Mouse (Mus musculus) MEL (cell line): Measurements from ENCODE around the gene Ranbp17. TPM values are rescaled to one million over a fixed set of nuclear protein-coding genes. Genes with fewer than 3 reads are reported as not detected.

ENCODE experiments used
- DNase-seq: peaks from one replicate; pipeline ENCODE4 v3.0.0; 2011; ENCODE audit warnings: low read depth, low spot score
- H3K27ac ChIP-seq: 2 replicates; pipeline ENCODE4 v1.5.1; 2012; ENCODE audit warnings: low read depth, mild to moderate bottlenecking, control low read depth, low read length, moderate library complexity; ENCODE audit not compliant: control insufficient read depth
- H3K27me3 ChIP-seq, 2 experiments: fragments of 150-350 bp in 1 of 2; sonication (generic) in 1 of 2; 2 replicates each; pipeline ENCODE4 v1.6.1; 2012; ENCODE audit warnings: low read length in 2 of 2, mild to moderate bottlenecking in 2 of 2, improper control_type of control experiment in 1 of 2, moderate library complexity in 1 of 2; ENCODE audit not compliant: insufficient read depth in 2 of 2, control insufficient read depth in 1 of 2
- H3K36me3 ChIP-seq, 2 experiments: 2 replicates each; pipeline ENCODE4 v1.6.1; 2012 to 2014; ENCODE audit warnings: low read length in 2 of 2, improper control_type of control experiment in 1 of 2, inconsistent platforms in 1 of 2, mild to moderate bottlenecking in 1 of 2; ENCODE audit not compliant: insufficient read depth in 2 of 2, control insufficient read depth in 1 of 2
- H3K4me1 ChIP-seq, 2 experiments: fragments of 150-350 bp in 1 of 2; sonication (generic) in 1 of 2; 2 replicates each; pipeline ENCODE4 v1.6.1; 2012; ENCODE audit warnings: low read length in 2 of 2, improper control_type of control experiment in 1 of 2, mild to moderate bottlenecking in 1 of 2; ENCODE audit not compliant: insufficient read depth in 2 of 2, control insufficient read depth in 1 of 2
- H3K4me3 ChIP-seq, 2 experiments: fragments of 150-350 bp in 1 of 2; sonication (generic) in 1 of 2; 2 replicates each; pipeline ENCODE4 v1.5.1; 2012; ENCODE audit warnings: low read depth in 2 of 2, low read length in 2 of 2, mild to moderate bottlenecking in 2 of 2, moderate library complexity in 2 of 2, control low read depth in 1 of 2, improper control_type of control experiment in 1 of 2; ENCODE audit not compliant: control insufficient read depth in 1 of 2, insufficient read depth in 1 of 2
- H3K79me2 ChIP-seq: 2 replicates; pipeline ENCODE4 v1.6.1; 2012; ENCODE audit warnings: mild to moderate bottlenecking, low read length, moderate library complexity; ENCODE audit not compliant: control insufficient read depth, poor library complexity, insufficient read depth
- H3K9ac ChIP-seq: 2 replicates; pipeline ENCODE4 v1.6.1; 2012; ENCODE audit warnings: low read depth, mild to moderate bottlenecking, control low read depth, low read length, moderate library complexity; ENCODE audit not compliant: control insufficient read depth, poor library complexity, severe bottlenecking
- H3K9me3 ChIP-seq: fragments of 150-350 bp; sonication (generic); replicated peaks from 2 replicates; pipeline ENCODE4 v1.6.1; 2012; ENCODE audit warnings: mild to moderate bottlenecking, low read length, improper control_type of control experiment, moderate library complexity; ENCODE audit not compliant: insufficient read depth
- BHLHE40 ChIP-seq: IDR thresholded peaks from 2 replicates; pipeline ENCODE4 v1.6.1; 2012; ENCODE audit warnings: low read depth, mild to moderate bottlenecking, inconsistent platforms, low read length, improper control_type of control experiment, borderline replicate concordance
- CHD1 ChIP-seq: IDR thresholded peaks from 2 replicates; pipeline ENCODE4 v1.6.1; 2012; ENCODE audit warnings: low read depth, mild to moderate bottlenecking, inconsistent platforms, low read length, improper control_type of control experiment
- CHD2 ChIP-seq: IDR thresholded peaks from 2 replicates; pipeline ENCODE4 v1.6.1; 2011; ENCODE audit warnings: low read length, improper control_type of control experiment
- CTCF ChIP-seq, 3 experiments: IDR thresholded peaks in 2 of 3; conservative IDR thresholded peaks in 1 of 3; 2 replicates each; pipeline ENCODE4 v1.5.1; 2011 to 2012; ENCODE audit warnings: low read length in 3 of 3, low read depth in 2 of 3, mild to moderate bottlenecking in 2 of 3, improper control_type of control experiment in 1 of 3, inconsistent platforms in 1 of 3, mixed read lengths in 1 of 3, moderate library complexity in 1 of 3; ENCODE audit not compliant: control insufficient read depth in 1 of 3, insufficient read depth in 1 of 3, poor library complexity in 1 of 3, severe bottlenecking in 1 of 3
- ELF1 ChIP-seq: IDR thresholded peaks from 2 replicates; pipeline ENCODE4 v1.6.1; 2014; ENCODE audit warnings: low read depth, mild to moderate bottlenecking, inconsistent platforms, low read length, improper control_type of control experiment, moderate library complexity
- EP300 ChIP-seq, 2 experiments: IDR thresholded peaks; 2 replicates each; pipeline ENCODE4 v1.6.1; 2011; ENCODE audit warnings: improper control_type of control experiment in 2 of 2, low read length in 2 of 2, low read depth in 1 of 2, mild to moderate bottlenecking in 1 of 2
- ETS1 ChIP-seq: IDR thresholded peaks from 2 replicates; pipeline ENCODE4 v1.6.1; 2012; ENCODE audit warnings: low read depth, mild to moderate bottlenecking, inconsistent platforms, low read length, improper control_type of control experiment, moderate library complexity
- GABPA ChIP-seq: IDR thresholded peaks from 2 replicates; pipeline ENCODE4 v1.6.1; 2012; ENCODE audit warnings: low read depth, mild to moderate bottlenecking, inconsistent platforms, low read length, improper control_type of control experiment, moderate library complexity
- GATA1 ChIP-seq: IDR thresholded peaks from 2 replicates; pipeline ENCODE4 v1.6.1; 2011; ENCODE audit warnings: low read depth, low read length, improper control_type of control experiment
- KAT2A ChIP-seq: conservative IDR thresholded peaks from 2 replicates; pipeline ENCODE4 v1.6.1; 2012; ENCODE audit warnings: low read depth, low read length, improper control_type of control experiment, inconsistent platforms
- MAFK ChIP-seq: IDR thresholded peaks from 2 replicates; pipeline ENCODE4 v1.6.1; 2011; ENCODE audit warnings: low read depth, mild to moderate bottlenecking, low read length, improper control_type of control experiment, borderline replicate concordance
- MAX ChIP-seq: IDR thresholded peaks from 2 replicates; pipeline ENCODE4 v1.6.1; 2011; ENCODE audit warnings: low read length, improper control_type of control experiment
- MAZ ChIP-seq: IDR thresholded peaks from 2 replicates; pipeline ENCODE4 v1.6.1; 2012; ENCODE audit warnings: low read depth, mild to moderate bottlenecking, inconsistent platforms, low read length, improper control_type of control experiment
- MEF2A ChIP-seq: IDR thresholded peaks from 2 replicates; pipeline ENCODE4 v1.6.1; 2014; ENCODE audit warnings: low read depth, mild to moderate bottlenecking, inconsistent platforms, low read length, improper control_type of control experiment; ENCODE audit not compliant: poor library complexity, insufficient replicate concordance, severe bottlenecking; ENCODE audit errors: extremely low read depth
- MXI1 ChIP-seq: IDR thresholded peaks from 2 replicates; pipeline ENCODE4 v1.6.1; 2011; ENCODE audit warnings: mild to moderate bottlenecking, low read depth, low read length, improper control_type of control experiment
- MYB ChIP-seq: IDR thresholded peaks from 2 replicates; pipeline ENCODE4 v1.6.1; 2011; ENCODE audit warnings: mild to moderate bottlenecking, low read depth, low read length, improper control_type of control experiment
- MYC ChIP-seq: IDR thresholded peaks from 2 replicates; pipeline ENCODE4 v1.6.1; 2011; ENCODE audit warnings: low read depth, mild to moderate bottlenecking, low read length, improper control_type of control experiment, moderate library complexity
- NELFE ChIP-seq: IDR thresholded peaks from 2 replicates; pipeline ENCODE4 v1.6.1; 2011; ENCODE audit warnings: low read depth, low read length, improper control_type of control experiment
- POLR2A ChIP-seq, 2 experiments: IDR thresholded peaks; 2 replicates each; pipeline ENCODE4 v1.6.1; 2011 to 2012; ENCODE audit warnings: low read length in 2 of 2, mild to moderate bottlenecking in 2 of 2, control low read depth in 1 of 2, improper control_type of control experiment in 1 of 2, low read depth in 1 of 2, moderate library complexity in 1 of 2; ENCODE audit not compliant: control insufficient read depth in 1 of 2, insufficient read depth in 1 of 2, poor library complexity in 1 of 2
- POLR2AphosphoS5 ChIP-seq: IDR thresholded peaks from 2 replicates; pipeline ENCODE4 v1.6.1; 2012; ENCODE audit warnings: low read depth, borderline replicate concordance, mild to moderate bottlenecking, inconsistent platforms, low read length, moderate library complexity, mixed read lengths
- RAD21 ChIP-seq: IDR thresholded peaks from 2 replicates; pipeline ENCODE4 v1.6.1; 2011; ENCODE audit warnings: mild to moderate bottlenecking, low read depth, low read length, improper control_type of control experiment
- RCOR1 ChIP-seq: IDR thresholded peaks from 2 replicates; pipeline ENCODE4 v1.6.1; 2012; ENCODE audit warnings: low read depth, mild to moderate bottlenecking, inconsistent platforms, low read length, improper control_type of control experiment
- SIN3A ChIP-seq: IDR thresholded peaks from 2 replicates; pipeline ENCODE4 v1.6.1; 2012; ENCODE audit warnings: low read length, improper control_type of control experiment, inconsistent platforms
- SMC3 ChIP-seq: IDR thresholded peaks from 2 replicates; pipeline ENCODE4 v1.6.1; 2011; ENCODE audit warnings: low read depth, low read length, improper control_type of control experiment
- TBP ChIP-seq: IDR thresholded peaks from 2 replicates; pipeline ENCODE4 v1.8.0; 2011; ENCODE audit warnings: low read depth, low read length, improper control_type of control experiment
- TCF12 ChIP-seq: IDR thresholded peaks from 2 replicates; pipeline ENCODE4 v1.6.1; 2014; ENCODE audit warnings: low read depth, mild to moderate bottlenecking, inconsistent platforms, low read length, improper control_type of control experiment, moderate library complexity
- UBTF ChIP-seq: IDR thresholded peaks from 2 replicates; pipeline ENCODE4 v1.6.1; 2012; ENCODE audit warnings: low read depth, mild to moderate bottlenecking, inconsistent platforms, low read length, improper control_type of control experiment, moderate library complexity, borderline replicate concordance; ENCODE audit not compliant: insufficient read depth
- ZC3H11A ChIP-seq: IDR thresholded peaks from 2 replicates; pipeline ENCODE4 v1.6.1; 2012; ENCODE audit warnings: low read depth, mild to moderate bottlenecking, inconsistent platforms, low read length, improper control_type of control experiment
- ZKSCAN1 ChIP-seq: IDR thresholded peaks from 2 replicates; pipeline ENCODE4 v1.6.1; 2012; ENCODE audit warnings: low read depth, mild to moderate bottlenecking, inconsistent platforms, low read length, improper control_type of control experiment, moderate library complexity
- polyA plus RNA-seq, 2 experiments: library from polyadenylated mRNA; stranded (reverse) in 1 of 2; unstranded in 1 of 2; fragments of >175 nt in 1 of 2; fragments of >200 nt in 1 of 2; gene quantifications; 2 replicates each; pipeline versions ENCODE4 v1.2.1 to v1.2.4; 2012; ENCODE audit warnings: low replicate concordance in 2 of 2, low read depth in 1 of 2; ENCODE audit not compliant: insufficient read length in 2 of 2, insufficient read depth in 1 of 2, missing spikeins in 1 of 2
- total RNA-seq: library from RNA; depleted of rRNA; stranded (reverse); fragments of 300-350 nt; gene quantifications from 2 replicates; pipeline ENCODE4 v1.2.3, GENCODE M21; 2012

Ranbp17 gene
- total and polyA plus RNA-seq, 3 experiments = not detected

DNA sequence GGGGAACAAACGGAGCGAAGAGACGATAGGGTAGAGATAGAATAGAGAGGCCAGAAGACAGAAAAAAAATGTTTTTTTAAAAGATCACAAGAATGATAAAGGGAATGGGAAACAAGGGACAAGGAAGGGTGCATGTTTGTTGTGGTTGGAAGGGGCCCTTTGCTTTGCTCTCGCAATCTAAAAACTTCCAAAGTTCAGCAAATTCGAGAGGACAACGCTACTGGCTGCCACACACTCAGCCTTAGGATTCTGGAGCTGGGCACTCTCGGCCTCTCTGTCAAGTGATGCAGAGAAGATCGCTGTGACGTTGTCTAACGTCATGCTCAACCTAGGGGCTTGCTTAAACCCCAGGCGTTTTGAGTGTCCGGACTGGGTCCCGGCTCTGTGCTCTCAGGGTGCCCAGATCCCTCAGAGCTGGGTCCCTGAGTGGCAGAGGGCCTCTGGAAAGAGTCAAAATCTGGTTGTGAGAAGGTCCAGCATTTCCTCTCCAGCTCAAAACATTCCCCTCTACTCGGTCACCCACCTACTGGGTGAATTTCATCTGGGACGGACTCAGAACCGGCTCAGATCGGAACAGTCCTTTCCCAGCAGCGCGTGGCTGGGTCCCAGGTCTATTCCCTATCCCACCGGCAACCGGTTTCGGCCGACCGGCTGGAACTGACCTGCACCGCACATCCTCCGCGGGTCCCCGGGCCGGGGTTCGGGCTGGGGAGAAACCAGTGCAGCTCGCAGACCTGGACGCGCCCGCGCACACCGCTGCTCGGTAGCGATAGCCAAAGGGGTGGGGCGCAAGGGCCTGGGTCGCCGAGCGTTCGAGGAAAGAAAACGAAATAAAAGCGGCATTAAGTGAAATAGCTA, 313.4 kb downstream of the Ranbp17 start:
- no peaks in the 10 kb centered on the region for H3K9me3 ChIP-seq
- no peak overlapping the region for H3K9ac ChIP-seq
- TF ChIP-seq EP300 (IDR thresholded peaks at IDR 0.05; ENCODE audit: low read depth in 1 of 2, low read length in 2 of 2) (no peak), RAD21 (no peak), SMC3 (no peak), ETS1 (no peak), CHD1 (no peak), NELFE (no peak), CTCF (IDR thresholded peaks at IDR 0.05 in 2 of 3, conservative IDR thresholded peaks at IDR 0.05 in 1 of 3; ENCODE audit: control insufficient read depth in 1 of 3, insufficient read depth in 1 of 3, low read depth in 2 of 3, low read length in 3 of 3, poor library complexity in 1 of 3, severe bottlenecking in 1 of 3) (no peak), ZKSCAN1 (no peak), TCF12 (no peak), POLR2AphosphoS5 (no peak), GABPA (no peak), KAT2A (no peak), POLR2A (IDR thresholded peaks at IDR 0.05; ENCODE audit: control insufficient read depth in 1 of 2, insufficient read depth in 1 of 2, low read depth in 1 of 2, low read length in 2 of 2, poor library complexity in 1 of 2) (no peak), MYC (no peak), MAX (no peak), RCOR1 (no peak), SIN3A (no peak), GATA1 (no peak)
- H3K79me2 ChIP-seq = no peaks in the 10 kb centered on the region
- H3K27me3 ChIP-seq = no peaks in the 10 kb centered on the region
- no peaks in the 10 kb centered on the region for H3K36me3 ChIP-seq
- H3K4me1 ChIP-seq = no peaks in the 10 kb centered on the region
- H3K27ac ChIP-seq = no peak overlapping the region
- no peak overlapping the region for H3K4me3 ChIP-seq
- no peak for DNase-seq

DNA sequence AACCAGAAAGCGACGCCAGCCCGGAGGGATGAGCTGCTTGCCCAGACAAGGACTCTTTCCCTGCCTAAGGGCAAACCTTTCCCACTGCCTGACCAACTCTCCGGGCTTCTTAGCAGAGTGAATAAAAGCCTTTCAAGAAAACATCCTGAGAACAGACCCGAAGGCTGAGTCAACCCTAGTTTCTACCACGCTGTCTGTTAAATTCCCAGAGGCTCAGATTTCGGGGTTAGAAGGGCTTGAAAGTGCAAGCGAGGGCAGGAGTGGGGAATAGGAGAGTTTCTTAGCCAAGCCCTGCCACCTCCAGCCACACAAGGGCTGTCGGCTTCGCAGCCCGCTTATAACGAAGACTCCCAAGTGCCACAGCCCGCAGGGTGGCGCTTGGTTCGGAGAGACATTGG, 314.4 kb downstream of the Ranbp17 start:
- no peaks in the 10 kb centered on the region for H3K9me3 ChIP-seq
- no peaks in the 10 kb centered on the region for H3K27me3 ChIP-seq
- H3K27ac ChIP-seq = no peak overlapping the region
- no peaks in the 10 kb centered on the region for H3K4me1 ChIP-seq
- H3K79me2 ChIP-seq = no peaks in the 10 kb centered on the region
- no peak overlapping the region for H3K9ac ChIP-seq
- no peak overlapping the region for H3K4me3 ChIP-seq
- TF ChIP-seq POLR2A (IDR thresholded peaks at IDR 0.05; ENCODE audit: control insufficient read depth in 1 of 2, insufficient read depth in 1 of 2, low read depth in 1 of 2, low read length in 2 of 2, poor library complexity in 1 of 2) = no peak
- no peak for TF ChIP-seq MAX
- no peak for TF ChIP-seq ELF1
- TF ChIP-seq MAZ = no peak
- no peak for TF ChIP-seq POLR2AphosphoS5
- TF ChIP-seq BHLHE40 = no peak
- no peak for TF ChIP-seq MEF2A
- no peak for TF ChIP-seq RAD21
- no peak for TF ChIP-seq CHD2
- no peak for TF ChIP-seq GATA1
- TF ChIP-seq EP300 (IDR thresholded peaks at IDR 0.05; ENCODE audit: low read depth in 1 of 2, low read length in 2 of 2) = no peak
- TF ChIP-seq UBTF = no peak
- no peak for TF ChIP-seq ZC3H11A
- no peak for TF ChIP-seq RCOR1
- TF ChIP-seq CHD1 = no peak
- no peak for TF ChIP-seq MYB
- TF ChIP-seq MAFK = no peak
- no peak for TF ChIP-seq MXI1
- no peak for TF ChIP-seq TBP
- H3K36me3 ChIP-seq = no peaks in the 10 kb centered on the region
- DNase-seq = no peak
